Mouse (Mus musculus): ENCODE data around the gene Emg1.
"Not testable (repeated sequence)": the region's sequence is repeated elsewhere in the genome, so short reads cannot be mapped to it uniquely, and the experiment has no call there.

Emg1 gene

DNA sequence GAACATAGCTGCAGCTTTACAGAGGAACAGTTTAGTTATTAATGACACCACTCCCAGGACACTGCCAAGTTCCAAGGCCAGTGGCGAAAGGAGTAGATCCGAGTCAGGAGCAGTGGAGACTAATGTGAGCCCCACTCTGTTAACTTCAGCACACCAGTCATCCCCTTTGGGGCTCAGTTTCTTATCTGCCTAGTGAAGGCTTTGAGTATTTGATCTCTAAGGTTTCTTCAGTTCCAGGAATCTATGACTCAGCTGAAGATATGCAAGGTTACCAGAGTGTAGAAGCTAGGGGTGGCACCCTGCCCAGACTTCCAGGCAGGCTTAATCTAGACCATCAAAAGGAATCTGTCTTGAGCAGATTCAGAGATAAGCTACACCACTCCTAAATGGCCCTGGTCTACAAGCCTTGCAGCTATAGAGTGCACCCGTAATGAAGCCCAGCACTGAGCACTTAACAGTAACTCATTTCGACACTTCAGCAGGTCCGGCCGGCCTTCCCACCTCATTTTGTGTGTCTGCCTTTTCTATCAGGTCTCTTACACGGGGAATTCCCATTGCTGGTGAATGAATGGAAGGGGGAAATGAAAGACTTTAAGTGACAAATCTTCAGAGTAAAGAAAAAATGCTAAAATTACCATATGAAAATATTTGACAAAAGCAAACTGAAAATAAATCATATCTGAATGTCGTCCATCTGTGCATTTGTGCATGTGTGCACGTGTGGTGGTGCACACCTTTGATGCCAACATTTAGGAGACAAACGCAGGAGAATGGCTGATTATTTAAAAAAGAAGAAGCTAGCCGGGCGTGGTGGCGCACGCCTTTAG lies 28.2 kb downstream of the Emg1 start:
- DNase-seq (ENCODE audit: low read depth, low spot score), result peak; percentile 57

GRCm38 (mm10) chr6:124682291-124682690 lies 29.7 kb downstream of the Emg1 start:
- DNase-seq (ENCODE audit: low read depth, low spot score), result not testable (repeated sequence)

DNA sequence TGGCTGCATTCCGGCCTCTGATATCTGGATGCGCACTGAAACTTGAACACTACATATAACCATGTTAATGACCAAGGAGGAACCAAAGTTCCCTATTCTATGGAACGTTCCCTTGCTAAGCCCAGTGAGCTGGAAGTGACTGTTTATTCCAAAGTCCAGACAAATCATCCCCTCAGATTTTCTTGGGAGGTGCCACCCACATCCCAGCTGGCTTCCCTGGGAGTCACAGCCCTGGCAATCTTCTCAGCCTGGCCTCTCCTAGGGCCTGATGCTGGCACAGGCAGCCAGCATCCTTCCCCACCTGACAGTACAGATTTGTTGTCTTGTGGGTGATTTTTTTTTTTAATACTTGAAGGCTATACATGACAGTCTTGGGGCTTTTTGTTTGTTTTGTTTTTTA lies 32.5 kb downstream of the Emg1 start:
- DNase-seq (ENCODE audit: low read depth, low spot score), result no peak

GRCm38 (mm10) chr6:124678769-124679168 lies 33.2 kb downstream of the Emg1 start:
- no peak for DNase-seq (ENCODE audit: low read depth, low spot score)

DNA sequence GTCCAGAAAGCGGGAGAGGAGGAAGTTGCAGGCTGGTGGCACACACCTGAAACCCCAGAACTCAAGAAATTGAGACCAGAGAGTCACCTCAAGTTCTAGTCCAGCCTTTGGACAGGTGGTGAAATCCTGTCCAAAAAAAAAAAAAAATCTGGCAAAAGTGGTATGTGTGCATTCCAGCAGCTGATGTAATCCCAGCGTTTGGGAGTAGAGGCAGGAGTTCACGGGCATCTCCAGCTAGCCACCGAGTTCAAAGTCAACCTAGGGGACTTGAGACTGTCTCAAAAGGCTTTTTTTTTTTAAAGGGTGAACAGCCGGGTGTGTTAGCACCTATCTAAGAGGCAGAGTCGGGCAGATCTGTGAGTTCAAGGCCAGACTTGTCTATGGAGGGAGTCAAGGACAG lies 35.8 kb downstream of the Emg1 start:
- DNase-seq (ENCODE audit: low read depth, low spot score), result no peak

DNA sequence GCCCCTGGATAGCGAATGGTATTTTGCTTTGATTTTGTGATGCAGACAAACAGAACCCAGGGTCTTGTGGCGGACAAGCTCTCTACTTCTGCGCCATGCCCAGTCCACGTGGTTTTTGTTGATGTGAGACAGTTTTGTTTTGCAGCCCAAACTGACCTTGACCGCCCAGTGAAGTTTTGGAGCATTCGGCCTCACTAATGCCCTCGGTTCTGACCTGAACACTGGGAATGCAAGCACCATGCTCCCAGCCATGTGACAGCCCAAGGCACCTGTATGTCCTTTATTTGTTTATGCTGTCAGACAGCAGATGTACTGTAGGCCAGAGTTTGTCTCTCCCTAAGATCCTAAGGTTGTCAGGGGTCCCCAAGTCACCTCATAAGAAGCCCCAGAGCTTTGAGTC lies 37.4 kb downstream of the Emg1 start:
- DNase-seq (ENCODE audit: low read depth, low spot score), result no peak

DNA sequence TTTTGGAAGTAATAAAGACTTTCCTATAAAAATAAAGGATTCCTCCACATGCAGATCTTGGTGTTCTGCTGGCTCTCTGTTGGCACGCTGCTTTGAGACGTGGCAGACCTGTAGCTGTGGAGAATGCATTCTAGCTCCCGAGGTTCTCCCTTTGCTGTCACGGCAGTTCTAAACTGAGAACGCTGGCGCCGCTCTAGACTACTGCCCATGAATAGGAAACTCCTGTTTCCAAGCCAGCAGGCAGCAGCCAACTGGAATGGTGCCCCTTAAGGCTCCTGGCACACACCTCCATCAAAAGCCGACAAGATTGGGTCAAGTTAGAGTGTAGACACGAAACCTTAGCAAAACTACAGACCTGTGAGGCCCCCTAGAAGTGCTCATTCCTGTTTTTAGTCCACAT lies 38.4 kb downstream of the Emg1 start:
- peak; percentile 36 for DNase-seq (ENCODE audit: low read depth, low spot score)

- no peak for DNase-seq (ENCODE audit: low read depth, low spot score)
These were observed 39.9 kb downstream of the Emg1 start for GRCm38 (mm10) chr6:124672100-124672499.

GRCm38 (mm10) chr6:124670281-124670900 lies 41.6 kb downstream of the Emg1 start:
- DNase-seq (ENCODE audit: low read depth, low spot score), result no peak

DNA sequence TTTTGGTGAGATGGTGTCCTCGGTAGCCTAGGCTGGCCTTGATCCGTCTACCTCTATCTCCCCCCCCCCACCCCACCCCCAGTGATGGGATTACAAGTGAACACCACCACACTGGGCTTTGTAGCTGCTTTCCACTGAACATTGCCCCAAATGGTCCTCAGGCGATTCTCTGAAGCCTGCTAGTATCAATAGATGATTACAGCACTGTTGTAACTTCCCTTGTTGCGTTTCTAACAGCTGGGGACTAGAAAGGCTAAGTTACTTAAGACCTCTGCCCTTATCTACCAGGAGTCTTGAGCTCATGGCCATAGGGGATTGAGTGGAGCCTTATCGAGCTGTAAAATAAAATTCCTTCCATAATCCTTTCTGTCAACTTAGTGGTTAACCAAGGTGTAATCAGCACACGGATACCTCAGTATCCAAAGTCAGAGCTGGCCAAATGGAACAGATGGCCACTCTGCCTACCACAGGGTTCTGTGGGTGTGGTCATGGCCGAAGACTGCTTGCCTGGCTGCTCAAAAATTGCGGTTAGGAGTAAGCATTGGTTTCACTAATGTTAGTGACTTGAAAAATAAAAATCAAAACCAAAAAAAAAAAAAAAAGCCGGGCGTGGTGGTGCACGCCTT lies 42.6 kb downstream of the Emg1 start:
- no peak for DNase-seq (ENCODE audit: low read depth, low spot score)

DNA sequence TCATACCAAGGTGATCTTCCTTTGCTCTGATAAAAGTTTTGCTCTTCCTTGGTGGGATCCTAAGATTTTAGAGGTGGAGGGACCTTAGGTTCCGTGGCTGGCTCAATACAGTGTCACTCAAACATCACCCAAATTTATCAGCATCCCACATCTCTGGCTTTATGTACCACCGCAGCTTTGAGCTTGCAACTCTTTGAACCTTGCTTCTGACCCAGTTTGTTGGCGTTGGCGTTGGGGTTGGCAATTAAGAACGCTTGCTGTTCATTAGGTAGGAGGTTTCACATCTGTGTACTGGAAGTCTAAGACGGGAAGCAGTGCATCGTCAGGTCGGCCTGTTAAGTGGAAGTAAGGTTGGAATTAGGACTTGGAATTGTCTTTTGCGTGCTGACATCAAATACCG lies 47.0 kb downstream of the Emg1 start:
- DNase-seq (ENCODE audit: low read depth, low spot score), result no peak

DNA sequence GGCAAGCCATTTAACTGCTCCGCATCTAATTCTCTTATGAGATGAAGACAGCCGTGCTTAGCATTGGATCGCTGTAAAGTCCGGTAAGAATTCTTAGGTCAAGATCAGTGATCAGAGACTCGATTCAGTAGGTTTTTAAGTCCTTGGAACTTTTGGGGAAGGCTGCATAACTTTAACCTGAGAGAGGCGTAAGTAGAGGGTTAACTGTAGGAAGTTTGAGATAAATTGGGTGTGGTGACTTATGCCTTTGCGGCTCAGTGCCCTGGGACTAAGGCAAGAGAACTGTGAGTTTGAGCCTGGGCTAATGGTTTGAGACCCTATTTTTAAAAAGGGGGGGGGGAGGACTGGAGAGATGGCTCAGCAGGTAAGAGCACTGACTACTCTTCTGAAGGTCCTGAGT lies 47.7 kb downstream of the Emg1 start:
- no peak for DNase-seq (ENCODE audit: low read depth, low spot score)

DNA sequence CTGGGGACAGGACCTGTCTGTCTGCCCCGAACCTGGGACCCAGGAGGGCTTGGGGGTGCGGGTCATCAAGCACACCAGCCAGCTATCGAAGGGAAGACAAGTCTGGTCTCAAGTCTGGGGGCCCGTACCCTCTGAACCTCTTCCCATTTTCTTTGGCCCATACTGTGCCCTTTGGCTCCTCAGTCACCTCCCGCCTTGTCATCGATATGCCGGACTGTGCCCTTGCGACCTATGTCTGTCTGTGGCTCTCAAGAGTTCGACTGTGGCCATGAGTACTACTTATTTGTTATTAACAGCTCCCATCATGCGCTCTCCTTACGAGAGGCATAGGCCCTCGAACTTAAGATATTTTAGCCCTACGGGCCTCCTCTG lies 48.6 kb downstream of the Emg1 start:
- DNase-seq (ENCODE audit: low read depth, low spot score), result no peak

- peak; percentile 95 for DNase-seq (ENCODE audit: low read depth, low spot score)
These were observed 49.2 kb downstream of the Emg1 start, which contains the start of gene Lpcat3 for GRCm38 (mm10) chr6:124662477-124663423. Gene Lpcat3, plus strand, starts transcription at chr6:124663027.

- DNase-seq (ENCODE audit: low read depth, low spot score), result no peak
These were observed 50.0 kb downstream of the Emg1 start for GRCm38 (mm10) chr6:124661995-124662394.

GRCm38 (mm10) chr6:124661156-124661806 lies 50.7 kb downstream of the Emg1 start:
- no peak for DNase-seq (ENCODE audit: low read depth, low spot score)

- DNase-seq (ENCODE audit: low read depth, low spot score), result no peak
These were observed 53.9 kb downstream of the Emg1 start for GRCm38 (mm10) chr6:124658067-124658466.

- DNase-seq (ENCODE audit: low read depth, low spot score), result no peak
These were observed 56.1 kb downstream of the Emg1 start for GRCm38 (mm10) chr6:124655893-124656292.

Measured in skeletal muscle tissue, adult 2 months (tissue).